Mouse (Mus musculus): ENCODE measurements around the gene Elfn1.

The Elfn1 gene

GRCm38 (mm10) chr5:139911506-139911905, 3.8 kb downstream of the Elfn1 start:
- no peak for DNase-seq (ENCODE audit: low read depth, low spot score)

GRCm38 (mm10) chr5:139912121-139912771, 4.5 kb downstream of the Elfn1 start:
- DNase-seq (ENCODE audit: low read depth, low spot score), result no peak

- no peak for DNase-seq (ENCODE audit: low read depth, low spot score)
Measured at GRCm38 (mm10) chr5:139921666-139922065, 13.9 kb downstream of the Elfn1 start.

- no peak for DNase-seq (ENCODE audit: low read depth, low spot score)
Measured at GRCm38 (mm10) chr5:139923867-139924266, 16.1 kb downstream of the Elfn1 start.

GRCm38 (mm10) chr5:139930102-139930501, 22.4 kb downstream of the Elfn1 start:
- no peak for DNase-seq (ENCODE audit: low read depth, low spot score)

GRCm38 (mm10) chr5:139930927-139931351, 23.2 kb downstream of the Elfn1 start:
- DNase-seq (ENCODE audit: low read depth, low spot score), result no peak

- no peak for DNase-seq (ENCODE audit: low read depth, low spot score)
Measured at GRCm38 (mm10) chr5:139931947-139932540, 24.3 kb downstream of the Elfn1 start.

- no peak for DNase-seq (ENCODE audit: low read depth, low spot score)
Measured at GRCm38 (mm10) chr5:139932595-139933271, 25.0 kb downstream of the Elfn1 start.

- no peak for DNase-seq (ENCODE audit: low read depth, low spot score)
Measured at GRCm38 (mm10) chr5:139933476-139933875, 25.7 kb downstream of the Elfn1 start.

GRCm38 (mm10) chr5:139936431-139936830, 28.7 kb downstream of the Elfn1 start:
- DNase-seq (ENCODE audit: low read depth, low spot score), result no peak

- no peak for DNase-seq (ENCODE audit: low read depth, low spot score)
Measured at GRCm38 (mm10) chr5:139944697-139945096, 37.0 kb downstream of the Elfn1 start.

GRCm38 (mm10) chr5:139945715-139946364, 38.1 kb downstream of the Elfn1 start:
- no peak for DNase-seq (ENCODE audit: low read depth, low spot score)

GRCm38 (mm10) chr5:139947446-139947845, 39.7 kb downstream of the Elfn1 start:
- DNase-seq (ENCODE audit: low read depth, low spot score), result no peak

GRCm38 (mm10) chr5:139948552-139948951, 40.8 kb downstream of the Elfn1 start:
- no peak for DNase-seq (ENCODE audit: low read depth, low spot score)

GRCm38 (mm10) chr5:139949363-139949762, 41.6 kb downstream of the Elfn1 start:
- DNase-seq (ENCODE audit: low read depth, low spot score), result no peak

- no peak for DNase-seq (ENCODE audit: low read depth, low spot score)
Measured at GRCm38 (mm10) chr5:139949975-139950578, 42.3 kb downstream of the Elfn1 start.

- peak; percentile 84 for DNase-seq (ENCODE audit: low read depth, low spot score)
Measured at GRCm38 (mm10) chr5:139956859-139957258, 49.1 kb downstream of the Elfn1 start.

- DNase-seq (ENCODE audit: low read depth, low spot score), result no peak
Measured at GRCm38 (mm10) chr5:139959741-139960140, 52.0 kb downstream of the Elfn1 start.

GRCm38 (mm10) chr5:139964391-139964790, 56.6 kb downstream of the Elfn1 start:
- DNase-seq (ENCODE audit: low read depth, low spot score), result no peak

- DNase-seq (ENCODE audit: low read depth, low spot score), result no peak
Measured at GRCm38 (mm10) chr5:139965596-139965995, 57.9 kb downstream of the Elfn1 start.

- DNase-seq (ENCODE audit: low read depth, low spot score), result peak; percentile 57
Measured at GRCm38 (mm10) chr5:139969151-139969948, 61.6 kb downstream of the Elfn1 start.

Data from retina, postnatal 7 days (tissue).